Mouse (Mus musculus) mouse embryonic stem cell (cell line): ENCODE data around the gene Fabp6.

ENCODE experiments used
- in situ Hi-C, 2 experiments: fragments of 300-500 bp; cut with MboI; formaldehyde crosslinking; loops; 1 replicate in 1 of 2; 3 replicates in 1 of 2; pipeline ENCODE4 v1.14.3; 2019 to 2020; ENCODE audit warnings: low sequenced_read_pairs in 2 of 2, low pct_unique_long_range_greater_than_20kb in 1 of 2, mixed read lengths in 1 of 2; ENCODE audit not compliant: unreplicated experiment in 1 of 2

The Fabp6 gene

DNA sequence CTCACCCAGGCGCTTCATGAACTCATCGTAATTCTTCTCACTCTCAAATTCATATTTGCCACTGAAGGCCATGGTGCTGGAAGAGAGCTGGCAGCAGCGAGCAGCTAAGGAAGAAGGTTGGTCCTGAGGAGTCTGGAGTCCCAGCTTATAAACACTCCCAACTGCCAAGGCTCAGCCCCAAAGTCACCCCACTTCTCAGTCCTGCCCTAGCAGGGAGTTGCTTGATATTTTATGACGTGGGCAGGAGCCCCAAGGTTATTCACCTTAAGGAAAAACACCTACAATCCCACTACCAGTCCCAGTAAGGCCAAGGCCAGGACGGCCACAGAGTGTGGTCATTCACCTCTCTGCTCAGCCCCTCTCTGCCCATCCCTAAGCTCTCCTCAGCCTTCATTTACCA, at the start of gene Fabp6:
Gene Fabp6 (minus strand): TSS at position 101 of the 400 bp plus-strand sequence.
- in situ Hi-C loops: no loop called here

GRCm38 (mm10) chr11:43645286-43645685, 43.9 kb upstream of the Fabp6 start:
- in situ Hi-C loops: no loop called here

- in situ Hi-C loops: no loop called here
These were observed 41.8 kb upstream of the Fabp6 start for GRCm38 (mm10) chr11:43643180-43643591.

DNA sequence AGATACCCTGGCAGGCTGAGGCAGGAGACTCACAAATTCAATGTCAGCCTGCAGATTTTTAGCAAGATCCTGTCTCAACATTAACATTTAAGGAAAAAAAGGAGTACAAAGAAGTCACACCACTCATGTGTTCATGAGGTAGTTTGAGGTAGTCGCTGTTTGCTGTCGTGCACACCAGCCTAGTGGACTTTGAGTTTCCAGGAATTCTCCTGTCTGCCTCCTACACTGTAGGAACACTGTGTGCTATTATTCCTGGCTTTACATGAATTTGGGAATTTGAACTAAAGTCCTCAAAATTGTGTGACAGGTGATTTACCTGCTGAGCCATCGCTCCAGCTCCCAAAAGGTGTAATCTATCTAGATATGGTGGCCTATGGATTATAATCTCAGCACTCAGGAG, 37.1 kb upstream of the Fabp6 start:
- in situ Hi-C loops: no loop called here

GRCm38 (mm10) chr11:43636761-43637160, 35.4 kb upstream of the Fabp6 start:
- in situ Hi-C loops: no loop called here

DNA sequence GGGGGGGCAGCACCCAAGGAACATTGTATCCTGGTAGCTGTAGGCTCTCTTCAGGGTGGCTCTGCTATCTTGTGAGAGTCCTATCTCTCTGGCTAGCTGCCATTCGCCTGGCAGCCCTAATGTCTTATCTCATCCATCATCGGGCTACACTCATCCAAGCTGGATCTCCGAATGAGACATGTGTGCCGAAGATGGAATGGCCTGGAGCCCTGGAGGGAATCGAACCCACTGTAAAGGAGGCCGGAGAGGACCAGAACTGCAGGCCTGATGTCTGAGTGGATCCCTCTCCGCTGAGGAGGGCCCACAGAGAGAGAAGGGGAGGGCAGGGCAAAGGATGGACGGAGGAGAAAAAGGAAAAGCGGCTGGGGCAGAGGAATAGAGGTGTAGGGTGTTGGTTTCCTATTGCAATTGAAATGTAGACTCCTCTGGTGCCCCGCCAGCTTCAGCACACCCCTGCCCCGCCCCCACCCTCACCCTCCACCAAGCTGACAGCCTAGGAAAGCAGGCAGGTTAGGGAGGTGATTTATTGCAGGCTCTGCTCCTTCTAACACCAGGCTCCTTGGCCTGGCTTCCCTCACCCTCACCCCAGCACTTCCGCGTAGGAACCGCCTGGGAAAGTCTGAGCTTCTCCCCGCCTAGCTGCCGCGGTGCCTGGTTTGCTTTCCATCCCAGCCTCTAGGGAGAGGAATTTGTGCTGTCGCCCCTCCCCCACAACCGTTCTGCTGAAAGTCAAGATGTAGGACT, 32.5 kb upstream of the Fabp6 start:
- in situ Hi-C loops: no loop called here

GRCm38 (mm10) chr11:43633165-43633564, 31.8 kb upstream of the Fabp6 start:
- in situ Hi-C loops: no loop called here

DNA sequence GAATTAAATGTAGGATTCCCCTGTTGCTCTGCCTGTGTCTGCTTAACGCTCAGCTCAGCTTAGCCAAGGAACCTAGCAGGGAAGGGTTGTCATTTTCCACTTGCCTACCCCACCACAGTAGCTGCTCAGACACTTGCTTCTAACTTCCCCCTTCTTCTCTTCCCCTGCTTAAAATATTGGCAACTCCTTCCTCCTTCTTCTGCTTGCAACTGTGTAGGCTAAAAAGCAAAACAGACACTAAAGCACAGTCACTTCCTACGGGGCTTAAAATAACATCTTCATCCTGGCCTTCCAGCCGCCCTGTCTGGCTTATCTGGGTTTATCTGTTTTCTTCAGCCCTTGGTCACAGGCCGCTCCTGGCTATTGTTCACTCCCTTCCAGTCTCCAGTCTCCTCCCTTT, 31.2 kb upstream of the Fabp6 start:
- in situ Hi-C loops: no loop called here

DNA sequence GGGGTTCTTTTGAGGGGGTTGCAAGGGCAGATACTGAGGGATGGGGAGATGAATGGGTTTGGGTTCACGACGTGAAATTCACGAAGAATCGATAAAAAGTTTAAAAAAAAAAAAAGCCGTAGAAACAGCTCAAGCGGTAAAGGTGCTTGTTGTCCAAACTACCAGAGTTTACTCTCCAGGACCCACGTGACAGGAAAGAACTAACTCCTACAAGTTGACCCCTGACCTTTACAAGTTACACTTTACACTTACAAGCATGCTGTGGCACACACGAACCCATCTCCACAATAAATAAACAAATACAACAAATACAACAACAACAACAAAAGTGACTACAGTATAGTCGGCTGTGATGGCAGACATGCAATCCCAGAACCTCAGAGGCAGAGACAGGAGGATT, 30.3 kb upstream of the Fabp6 start:
- in situ Hi-C loops: no loop called here

DNA sequence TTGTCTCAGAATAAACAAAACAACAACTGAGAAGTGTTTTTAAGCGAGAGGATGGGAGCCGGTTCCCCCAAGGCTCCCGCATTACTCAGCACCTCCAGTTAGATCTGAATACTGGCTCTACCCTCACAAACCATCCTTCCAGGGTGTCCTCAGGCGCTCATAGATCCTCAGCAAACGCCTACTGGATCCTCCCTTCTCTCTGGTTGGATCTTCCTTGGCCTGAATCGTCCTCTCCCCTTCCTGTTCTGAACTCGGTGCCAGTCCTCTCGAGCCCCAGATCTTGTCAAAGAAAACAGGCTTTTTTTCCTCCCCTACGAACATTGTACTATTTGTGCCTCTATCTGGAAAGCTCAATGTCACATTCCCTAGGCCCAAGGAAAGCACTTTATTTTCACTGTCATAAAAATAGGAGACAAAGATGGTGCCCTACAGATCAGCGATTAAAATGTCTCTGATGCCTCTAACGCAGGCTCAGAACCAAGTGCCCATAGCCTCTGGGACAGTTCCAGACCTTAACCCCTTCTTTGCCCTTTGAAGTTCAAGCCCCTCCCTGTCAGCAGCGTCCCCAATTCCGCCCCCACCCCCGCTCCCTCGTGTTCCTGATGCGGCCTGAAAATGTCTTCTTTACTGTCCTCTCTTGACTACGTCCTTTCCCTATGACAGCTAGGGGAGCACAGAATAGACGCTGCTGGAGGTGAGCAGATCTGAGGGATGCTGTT, 25.7 kb upstream of the Fabp6 start:
- in situ Hi-C loops: no loop called here

DNA sequence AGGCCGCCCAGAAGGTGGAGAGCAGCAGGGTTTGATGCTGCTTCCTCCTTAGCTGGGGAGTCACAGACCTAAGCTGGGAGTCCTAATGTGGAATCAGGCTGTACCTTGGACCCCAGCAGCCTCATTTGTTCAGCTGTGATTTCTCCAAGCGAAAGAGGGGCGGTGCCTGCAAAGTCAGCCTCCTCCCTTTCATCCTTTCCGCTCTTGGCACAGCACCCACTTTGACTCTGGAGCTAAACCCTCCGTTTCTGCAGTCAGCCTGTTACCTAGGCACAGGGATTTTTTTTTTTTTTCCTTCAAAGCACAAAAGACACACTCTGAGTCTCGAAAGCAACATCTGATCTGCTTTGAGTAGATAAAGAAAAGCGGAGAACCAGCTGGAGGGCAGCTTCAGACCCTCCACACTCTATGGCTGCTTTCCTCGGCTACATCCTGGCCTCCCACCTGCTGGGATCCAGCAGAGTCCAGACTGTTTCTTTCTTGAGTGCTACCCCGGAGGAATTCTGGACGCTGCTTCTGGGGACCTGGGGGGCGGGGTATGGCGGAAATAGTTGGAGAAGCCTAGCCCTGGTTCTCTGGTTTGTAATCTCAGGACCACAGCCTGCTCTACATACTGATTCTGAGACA, 25.1 kb upstream of the Fabp6 start:
- in situ Hi-C loops: no loop called here

- in situ Hi-C loops: no loop called here
These were observed 23.0 kb upstream of the Fabp6 start for GRCm38 (mm10) chr11:43624341-43624740.

DNA sequence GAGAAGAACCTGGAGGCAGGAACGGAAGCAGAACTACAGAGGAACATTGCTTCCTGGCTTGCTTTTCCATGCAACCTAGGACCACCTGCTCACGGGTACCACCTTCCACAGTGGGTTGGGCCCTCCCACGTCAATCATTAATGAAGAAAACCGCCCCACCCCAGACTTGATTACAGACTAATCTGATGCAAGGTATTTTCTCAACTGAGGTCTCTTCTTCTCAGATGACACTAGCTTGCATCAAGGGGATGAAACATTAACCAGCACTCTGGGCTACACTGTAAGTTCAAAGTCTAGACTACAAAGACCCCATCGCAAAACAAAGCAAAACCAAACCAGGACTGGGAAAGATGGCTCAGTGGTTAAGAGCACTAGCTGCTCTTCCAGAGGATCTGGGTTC, 20.4 kb upstream of the Fabp6 start:
- in situ Hi-C loops: no loop called here

DNA sequence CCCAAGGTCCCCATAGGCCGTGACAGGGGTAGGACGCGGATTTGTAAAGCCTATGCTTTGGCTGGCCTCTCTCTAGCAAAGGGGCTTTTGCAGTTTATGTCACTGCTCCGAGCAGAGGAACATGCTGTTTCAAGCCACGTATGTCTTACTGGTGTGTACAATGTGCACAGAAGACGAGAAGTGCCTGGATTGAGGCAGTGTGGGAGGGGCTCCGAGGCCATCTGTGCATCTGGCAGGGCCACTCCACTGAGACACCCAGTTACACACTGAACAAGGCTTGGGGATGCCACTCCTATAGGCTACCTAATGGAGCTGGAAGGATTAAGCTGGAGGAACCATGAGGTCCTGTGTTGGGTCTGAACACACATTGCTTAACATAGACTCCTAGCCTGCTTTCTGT, 17.1 kb upstream of the Fabp6 start:
- in situ Hi-C loops: no loop called here

DNA sequence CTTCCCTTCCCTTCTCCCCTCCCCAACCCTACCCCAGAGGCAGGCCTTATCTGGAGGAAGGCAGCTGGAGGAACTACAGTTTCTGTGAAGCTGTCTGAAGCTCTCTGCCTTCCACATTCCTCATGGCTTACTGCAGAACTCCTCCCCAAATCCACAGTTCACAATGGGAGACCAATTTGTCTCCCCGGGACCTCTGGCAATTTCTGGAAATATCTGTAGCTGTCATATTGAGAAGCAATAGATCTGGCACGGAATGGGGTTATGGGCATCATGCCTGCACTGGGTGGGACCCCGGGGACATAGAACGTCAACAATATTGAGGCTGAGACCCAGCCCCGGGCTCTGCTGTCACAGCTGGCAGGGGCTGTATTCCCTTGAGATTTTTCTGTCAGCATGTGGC, 16.6 kb upstream of the Fabp6 start:
- in situ Hi-C loops: no loop called here

DNA sequence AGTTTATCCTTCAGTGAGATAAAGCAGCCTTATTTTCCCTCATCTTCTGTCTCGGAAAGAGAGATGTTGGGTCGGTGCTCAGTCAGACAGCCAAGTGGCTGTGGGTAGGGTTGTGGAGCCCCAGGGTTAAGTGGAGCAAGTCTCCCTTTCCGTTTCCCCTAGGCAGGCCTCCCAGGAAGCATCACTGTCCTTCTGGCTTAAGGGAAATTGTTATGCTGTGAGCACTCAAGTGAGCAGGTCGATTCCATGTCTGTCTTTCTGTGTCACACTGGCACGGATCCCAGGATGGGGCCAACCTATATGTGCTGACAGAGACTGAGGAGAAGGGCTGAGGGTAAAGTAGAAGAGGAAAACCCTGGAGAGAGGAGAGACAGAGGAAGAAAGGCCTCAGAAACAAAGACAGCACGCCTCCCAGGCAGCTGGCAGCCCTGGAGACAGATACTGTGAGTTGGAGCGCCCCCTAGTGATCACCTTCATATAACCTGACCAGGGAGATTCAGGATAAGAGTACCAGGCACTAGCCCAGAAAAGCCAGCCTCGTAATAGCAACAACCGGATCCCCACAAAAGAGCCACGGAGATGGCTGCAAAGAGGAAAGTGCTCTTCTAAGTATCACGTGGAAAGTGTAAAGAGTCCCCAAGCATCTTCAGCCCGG, 11.6 kb upstream of the Fabp6 start:
- in situ Hi-C loops: no loop called here

- in situ Hi-C loops: no loop called here
These were observed 9.3 kb upstream of the Fabp6 start for GRCm38 (mm10) chr11:43610662-43611033.

DNA sequence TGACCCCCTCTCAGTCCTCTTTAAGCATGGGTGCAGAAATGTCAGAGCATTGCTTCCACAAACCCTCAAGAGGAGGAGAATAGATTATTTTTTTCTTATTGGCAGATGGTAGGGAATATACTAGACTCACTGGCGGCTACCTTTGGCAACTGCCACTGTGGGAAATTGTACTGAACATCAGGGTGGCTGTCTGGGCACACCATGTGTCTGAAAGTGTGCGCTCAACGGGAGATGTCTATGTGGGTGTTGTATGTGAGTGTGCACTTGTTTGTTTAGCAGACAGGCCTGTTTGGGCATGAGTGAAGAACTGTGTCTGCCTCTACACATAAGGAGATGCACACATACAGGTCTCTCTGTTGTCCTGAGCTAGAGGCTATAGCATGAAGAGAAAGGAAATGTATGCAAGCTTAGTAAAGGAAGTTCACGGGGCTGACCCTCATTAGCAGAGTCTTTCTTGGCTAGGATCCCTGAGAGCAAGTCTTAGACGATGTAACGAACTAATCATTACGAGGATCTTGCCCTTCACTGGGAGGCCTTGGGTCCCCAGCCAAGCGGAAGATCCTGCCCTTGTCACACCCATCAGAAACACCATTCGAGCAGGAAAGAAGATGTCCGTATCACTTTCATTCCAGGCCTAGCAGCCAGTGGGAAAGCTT, 8.8 kb upstream of the Fabp6 start:
- in situ Hi-C loops: no loop called here

GRCm38 (mm10) chr11:43608440-43608839, 7.1 kb upstream of the Fabp6 start:
- in situ Hi-C loops: no loop called here
